In the genomic region with DNA sequence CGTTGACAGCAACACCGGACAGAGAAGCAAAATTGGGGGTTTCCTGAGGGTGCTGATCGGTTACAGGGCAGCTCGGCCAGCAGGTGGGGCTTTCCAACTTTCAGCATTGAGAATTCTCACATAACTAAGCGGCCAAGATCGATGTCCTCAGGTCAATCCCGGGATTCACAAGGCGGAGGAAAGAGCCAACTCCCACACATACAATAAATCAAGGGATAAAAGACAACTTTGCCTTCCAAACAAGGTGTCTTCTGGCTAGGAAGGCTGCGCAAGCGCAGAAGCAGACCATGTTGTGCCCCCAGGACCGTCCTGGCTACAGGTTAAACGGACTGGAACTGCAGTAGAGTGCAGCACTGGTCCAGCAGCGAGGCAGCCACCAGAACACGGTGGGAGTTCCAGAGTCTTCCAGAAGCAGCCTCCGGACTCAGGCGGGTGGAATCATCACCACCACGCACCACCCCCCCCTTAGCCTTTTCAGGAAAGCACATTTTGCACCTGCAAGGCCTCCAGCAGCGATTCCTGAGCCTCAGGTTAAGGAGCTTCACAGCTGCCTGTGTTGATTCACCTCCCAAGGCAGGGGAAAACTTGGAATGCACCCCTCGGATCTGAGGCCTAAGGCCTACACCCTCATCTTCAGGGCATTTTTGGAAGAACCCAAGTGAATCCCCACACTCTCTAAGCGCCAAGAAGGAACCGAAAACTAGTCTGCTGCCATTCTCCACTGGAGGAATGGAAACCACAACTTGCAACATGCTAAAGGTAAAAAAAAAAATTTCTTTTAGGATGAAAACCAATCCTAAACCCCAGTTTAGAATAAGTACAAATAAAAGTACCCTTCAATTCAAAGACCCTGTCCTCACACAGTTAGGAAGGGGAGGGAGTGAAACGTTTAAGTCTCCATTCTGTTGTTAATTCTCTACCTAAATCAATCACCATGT, we compare ENCODE assay signal across 10 mouse cellular contexts. TPM values are rescaled to one million over a fixed set of nuclear protein-coding genes. Genes with fewer than 3 reads are reported as not detected.
A peak's percentile ranks its signal among the peaks of the same experiment; 100 is the strongest.
DNase-seq lines count a peak whose midpoint lies in the region; ATAC-seq and TF ChIP-seq lines count a peak whose summit lies in the region.
"Had no signal": no experiment of that assay in that cellular context is flagged by ENCODE, and none has a peak within 500 bp of the region (broad histone marks: within the 10 kb centered on the region; RNA-seq: fewer than 3 reads in every experiment).

No protein-coding gene starts in this region.

- H3K36me3 ChIP-seq in lung, postnatal 0 days (ENCODE audit: insufficient read depth, low read length): peaks cover 14% of the 10 kb centered on the region; the same call in 1 of the 2 replicates
- H3K36me3 ChIP-seq in neural tube, embryonic 15.5 days: peaks cover 19% of the 10 kb centered on the region

- no peaks in the 10 kb centered on the region for H3K4me1 ChIP-seq in lung, postnatal 0 days (ENCODE audit: insufficient read depth, low read depth, low read length)
- H3K4me1 ChIP-seq in neural tube, embryonic 15.5 days: peaks cover 3% of the 10 kb centered on the region; the same call in 1 of the 2 replicates
- H3K4me1 ChIP-seq: limb, embryonic 13.5 days had no signal

- CTCF ChIA-PET in Patski (lab: Charles Lee): interaction anchor here (0.9 to 1.2 kb wide), 2 partner anchors 11 to 66 kb away, joined by 3 read pairs; no protein-coding TSS in a partner anchor

- no peak overlapping the region for H3K9ac ChIP-seq in lung, postnatal 0 days (replicated peaks; ENCODE audit: low read depth)
- H3K9ac ChIP-seq in neural tube, embryonic 15.5 days (replicated peaks): no peak overlapping the region
- H3K9ac ChIP-seq: limb, embryonic 13.5 days had no signal

- intact Hi-C loops in gastrocnemius, postnatal 14 days (cut with DNase I; ENCODE audit: low total_unique reads): no loop called here

- in situ Hi-C loops in Patski (cut with MboI; ENCODE audit: low pct_unique_long_range_greater_than_20kb): loop anchor here (10.0 kb wide), 1 partner anchor 163 kb away; no protein-coding TSS in a partner anchor

- no peak for ATAC-seq in lung, postnatal 0 days
- ATAC-seq in Patski: no peak
- ATAC-seq in neural tube, embryonic 15.5 days (ENCODE audit: low FRiP score): no peak

- no peaks in the 10 kb centered on the region for H3K9me3 ChIP-seq in lung, postnatal 0 days (ENCODE audit: low read length)
- H3K9me3 ChIP-seq in neural tube, embryonic 15.5 days (replicated peaks): no peaks in the 10 kb centered on the region
- H3K9me3 ChIP-seq: limb, embryonic 13.5 days had no signal

- TF ChIP-seq CTCF in lung, postnatal 0 days (IDR thresholded peaks at IDR 0.05): 0 out of 2 replicates have a peak, but pooled peaks have one; percentile 16
- TF ChIP-seq CTCF in Patski (IDR thresholded peaks at IDR 0.05): peak; percentile 36

- no peaks in the 10 kb centered on the region for H3K27me3 ChIP-seq in lung, postnatal 0 days (replicated peaks; ENCODE audit: insufficient read depth, low read length)
- H3K27me3 ChIP-seq in Patski: no peaks in the 10 kb centered on the region
- H3K27me3 ChIP-seq in neural tube, embryonic 15.5 days (replicated peaks): no peaks in the 10 kb centered on the region
- H3K27me3 ChIP-seq: limb, embryonic 13.5 days had no signal

- no peak for TF ChIP-seq EP300 in lung, postnatal 0 days (IDR thresholded peaks at IDR 0.05)

- no peak overlapping the region for H3K4me3 ChIP-seq in lung, postnatal 0 days (ENCODE audit: low read depth, low read length)
- H3K4me3 ChIP-seq in neural tube, embryonic 15.5 days (replicated peaks): no peak overlapping the region
- H3K4me3 ChIP-seq: limb, embryonic 13.5 days had no signal

- no peak for DNase-seq in lung, postnatal 0 days (ENCODE audit: low spot score)
- no peak for DNase-seq in lung, postnatal 10 days
- no peak for DNase-seq in Patski (ENCODE audit: low read depth, low spot score)
- peak; percentile 76 for DNase-seq in fat pad, adult 2 months (ENCODE audit: extremely low read depth, low read depth, low spot score)
- peak; percentile 39 for DNase-seq in mesoderm, embryonic 11.5 days (ENCODE audit: low read depth, low spot score)
- DNase-seq in gastrocnemius, postnatal 14 days: no peak
- DNase-seq: midbrain, embryonic 14.5 days had no signal

- no peak overlapping the region for H3K4me2 ChIP-seq in lung, postnatal 0 days (replicated peaks; ENCODE audit: low read depth, low read length)
- H3K4me2 ChIP-seq in neural tube, embryonic 15.5 days: no peak overlapping the region
- H3K4me2 ChIP-seq: limb, embryonic 13.5 days had no signal

- no peak overlapping the region for H3K27ac ChIP-seq in lung, postnatal 0 days (ENCODE audit: low read length)
- H3K27ac ChIP-seq in neural tube, embryonic 15.5 days (replicated peaks): no peak overlapping the region
- H3K27ac ChIP-seq: limb, embryonic 13.5 days had no signal

- POLR2A ChIA-PET in Patski (lab: Charles Lee): interaction anchor here (0.6 to 0.8 kb wide), 2 partner anchors 29 to 50 kb away, joined by 3 read pairs; no protein-coding TSS in a partner anchor

- WGBS in lung, postnatal 0 days: 64% methylated on average over 20 of the region's 22 CpGs
- WGBS in neural tube, embryonic 15.5 days: 64% methylated on average over 22 of the region's 22 CpGs

RNA-seq across cellular contexts. Expression of a gene that starts 30.1 kb away (rescaled TPM):
- 55.3 and 60.4 TPM in 2 replicates for polyA plus RNA-seq in lung, postnatal 0 days (2015; fragmentation: Nextera tagmentation; extraction: Ambion mirVana)
- 35.5 TPM for polyA plus RNA-seq in Patski (2021)
- 97.4 and 104 TPM in 2 replicates for polyA plus RNA-seq in neural tube, embryonic 15.5 days (2015; fragmentation: Nextera tagmentation; extraction: Ambion mirVana)
- 10 to 100 TPM; 29.5 to 33.7 TPM for total RNA-seq in gastrocnemius, postnatal 14 days (2021)

RNA-seq across cellular contexts. Expression of a gene that starts 37.7 kb away (rescaled TPM):
- not detected in 2 replicates for polyA plus RNA-seq in lung, postnatal 0 days (2015; fragmentation: Nextera tagmentation; extraction: Ambion mirVana)
- not detected for polyA plus RNA-seq in Patski (2021)
- 0.90 and 1.1 TPM in 2 replicates for polyA plus RNA-seq in neural tube, embryonic 15.5 days (2015; fragmentation: Nextera tagmentation; extraction: Ambion mirVana)
- under 1 TPM in 1 of 2 experiments, not detected in 1; 0.04 TPM for total RNA-seq in gastrocnemius, postnatal 14 days (2021)
- total RNA-seq: hematopoietic stem cell, adult 5-6 weeks had no signal

Comparison
In these comparisons a context has a peak if more than half of its experiments do, and no peak if none do; other contexts are left out.
1. DNase-seq: peak in fat pad, adult 2 months (single experiment) and mesoderm, embryonic 11.5 days (single experiment); none in lung, postnatal 0 days (single experiment), lung, postnatal 10 days (single experiment), Patski (single experiment) and gastrocnemius, postnatal 14 days (single experiment).